Mouse (Mus musculus): ENCODE measurements around the gene Capns1. TPM values are rescaled to one million over a fixed set of nuclear protein-coding genes. Genes with fewer than 3 reads are reported as not detected.
A peak's percentile ranks its signal among the peaks of the same experiment; 100 is the strongest.

The Capns1 gene
- polyA plus RNA-seq, 1 experiment from 2014 or later = 121 TPM

DNA sequence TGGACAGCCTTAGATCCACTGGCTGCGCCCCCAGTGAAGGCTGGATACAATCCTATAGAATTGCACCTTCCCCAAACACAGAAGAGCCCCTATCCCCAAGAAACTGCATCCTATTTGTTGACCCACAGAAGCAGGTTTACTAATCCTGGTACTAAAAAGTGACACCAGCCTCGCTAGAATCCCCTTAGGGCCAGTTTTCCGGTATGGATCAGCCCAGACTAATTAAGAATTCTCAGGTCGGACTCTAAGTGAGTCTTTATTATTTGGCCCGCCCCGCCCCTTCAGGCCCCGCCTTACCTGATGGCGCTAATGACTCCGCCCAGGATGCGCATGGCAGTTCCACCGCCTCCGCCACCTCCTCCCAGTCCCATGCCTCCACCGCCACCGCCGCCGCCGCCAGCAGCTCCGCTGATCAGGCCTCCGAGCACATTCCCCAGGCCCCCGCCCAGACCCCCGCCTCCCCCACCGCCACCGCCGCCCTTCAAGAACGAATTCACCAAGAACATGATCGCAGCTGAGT, 5.0 kb downstream of the Capns1 start:
- Histone ChIP-seq H3K9ac (ENCODE audit: low read depth, low read length) (peak overlapping the region; percentile 81), H3K27ac (peak overlapping the region; percentile 94), H3K4me1 (replicated peaks; ENCODE audit: insufficient read depth, low read length) (peaks cover 20% of the 10 kb centered on the region), H3K36me3 (ENCODE audit: insufficient read depth, low read length) (peaks cover 25% of the 10 kb centered on the region), H3K4me3 (replicated peaks; ENCODE audit: low read depth, low read length) (peak overlapping the region; percentile 70), H3K4me2 (ENCODE audit: low read length) (peak overlapping the region; percentile 83), H3K9me3 (replicated peaks; ENCODE audit: low read length) (no peaks in the 10 kb centered on the region), H3K27me3 (ENCODE audit: insufficient read depth, low read length) (no peaks in the 10 kb centered on the region)
- TF ChIP-seq CTCF (IDR thresholded peaks at IDR 0.05; ENCODE audit: low read depth) = no peak
- 0 out of 2 replicates have a peak, but pooled peaks have one; percentile 25 for ATAC-seq (replicated peaks; ENCODE audit: low FRiP score, low read depth)
- 1% methylated on average over 25 of the region's 26 CpGs for whole genome bisulfite sequencing
- DNase-seq (ENCODE audit: low spot score) = peak; percentile 89

- Histone ChIP-seq H3K4me3 (replicated peaks; ENCODE audit: low read depth, low read length) (peak overlapping the region; percentile 70; the same call in 1 of the 2 replicates), H3K4me2 (ENCODE audit: low read length) (peak overlapping the region; percentile 83), H3K4me1 (replicated peaks; ENCODE audit: insufficient read depth, low read length) (peaks cover 20% of the 10 kb centered on the region), H3K27me3 (ENCODE audit: insufficient read depth, low read length) (no peaks in the 10 kb centered on the region), H3K36me3 (ENCODE audit: insufficient read depth, low read length) (peaks cover 31% of the 10 kb centered on the region), H3K9me3 (replicated peaks; ENCODE audit: low read length) (no peaks in the 10 kb centered on the region), H3K27ac (peak overlapping the region; percentile 94; the same call in 1 of the 2 replicates), H3K9ac (ENCODE audit: low read depth, low read length) (peak overlapping the region; percentile 81; the same call in 1 of the 2 replicates)
- WGBS = 32% methylated on average over 9 of the region's 9 CpGs
- DNase-seq (ENCODE audit: low spot score) = peak; percentile 64
- no peak for TF ChIP-seq CTCF (IDR thresholded peaks at IDR 0.05; ENCODE audit: low read depth)
- ATAC-seq (replicated peaks; ENCODE audit: low FRiP score, low read depth) = no peak
Measured at GRCm38 (mm10) chr7:30193013-30193412, 5.6 kb downstream of the Capns1 start.

GRCm38 (mm10) chr7:30192088-30192487, 6.5 kb downstream of the Capns1 start:
- H3K4me3 ChIP-seq (replicated peaks; ENCODE audit: low read depth, low read length) = no peak overlapping the region

DNA sequence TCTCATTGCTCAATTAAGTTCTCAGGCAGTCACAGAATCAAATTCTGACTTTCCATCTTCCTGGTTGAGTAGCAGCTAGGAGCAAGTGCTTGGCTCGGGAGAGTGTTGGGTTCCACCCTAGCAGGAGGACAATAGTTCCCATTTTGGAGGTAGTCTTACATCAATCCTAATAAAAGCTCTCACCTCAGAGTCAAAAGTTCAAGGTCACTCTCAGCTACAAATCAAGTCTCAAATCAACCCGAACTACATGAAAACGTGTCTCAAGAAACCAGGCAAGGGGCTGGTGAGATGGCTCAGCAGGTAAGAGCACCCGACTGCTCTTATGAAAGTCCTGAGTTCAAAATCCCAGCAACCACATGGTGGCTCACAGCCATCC, 9.5 kb downstream of the Capns1 start:
- no peak for DNase-seq (ENCODE audit: low spot score)
- H3K9me3 ChIP-seq (replicated peaks; ENCODE audit: low read length) = no peaks in the 10 kb centered on the region
- no peak overlapping the region for H3K9ac ChIP-seq (ENCODE audit: low read depth, low read length)
- H3K36me3 ChIP-seq (ENCODE audit: insufficient read depth, low read length) = peaks cover 56% of the 10 kb centered on the region
- no peak overlapping the region for H3K4me2 ChIP-seq (ENCODE audit: low read length)
- TF ChIP-seq CTCF (IDR thresholded peaks at IDR 0.05; ENCODE audit: low read depth) = no peak
- ATAC-seq (replicated peaks; ENCODE audit: low FRiP score, low read depth) = no peak
- no peak overlapping the region for H3K4me3 ChIP-seq (replicated peaks; ENCODE audit: low read depth, low read length)
- H3K4me1 ChIP-seq (replicated peaks; ENCODE audit: insufficient read depth, low read length) = peaks cover 13% of the 10 kb centered on the region
- no peak overlapping the region for H3K27ac ChIP-seq
- no peaks in the 10 kb centered on the region for H3K27me3 ChIP-seq (ENCODE audit: insufficient read depth, low read length)
- 52% methylated on average over 4 of the region's 4 CpGs for WGBS

More at GRCm38 (mm10) chr7:30192088-30192487, 6.5 kb downstream of the Capns1 start:
- H3K27me3 ChIP-seq (ENCODE audit: insufficient read depth, low read length) = no peaks in the 10 kb centered on the region
- H3K36me3 ChIP-seq (ENCODE audit: insufficient read depth, low read length) = peaks cover 40% of the 10 kb centered on the region
- no peak for TF ChIP-seq CTCF (IDR thresholded peaks at IDR 0.05; ENCODE audit: low read depth)
- peaks cover 20% of the 10 kb centered on the region for H3K4me1 ChIP-seq (replicated peaks; ENCODE audit: insufficient read depth, low read length)
- H3K4me2 ChIP-seq (ENCODE audit: low read length) = 0 out of 2 replicates have a peak overlapping the region, but pooled peaks have one; percentile 83
- H3K27ac ChIP-seq = no peak overlapping the region
- 83% methylated on average over 12 of the region's 12 CpGs for WGBS
- H3K9me3 ChIP-seq (replicated peaks; ENCODE audit: low read length) = no peaks in the 10 kb centered on the region
- no peak for ATAC-seq (replicated peaks; ENCODE audit: low FRiP score, low read depth)
- DNase-seq (ENCODE audit: low spot score) = no peak
- no peak overlapping the region for H3K9ac ChIP-seq (ENCODE audit: low read depth, low read length)

DNA sequence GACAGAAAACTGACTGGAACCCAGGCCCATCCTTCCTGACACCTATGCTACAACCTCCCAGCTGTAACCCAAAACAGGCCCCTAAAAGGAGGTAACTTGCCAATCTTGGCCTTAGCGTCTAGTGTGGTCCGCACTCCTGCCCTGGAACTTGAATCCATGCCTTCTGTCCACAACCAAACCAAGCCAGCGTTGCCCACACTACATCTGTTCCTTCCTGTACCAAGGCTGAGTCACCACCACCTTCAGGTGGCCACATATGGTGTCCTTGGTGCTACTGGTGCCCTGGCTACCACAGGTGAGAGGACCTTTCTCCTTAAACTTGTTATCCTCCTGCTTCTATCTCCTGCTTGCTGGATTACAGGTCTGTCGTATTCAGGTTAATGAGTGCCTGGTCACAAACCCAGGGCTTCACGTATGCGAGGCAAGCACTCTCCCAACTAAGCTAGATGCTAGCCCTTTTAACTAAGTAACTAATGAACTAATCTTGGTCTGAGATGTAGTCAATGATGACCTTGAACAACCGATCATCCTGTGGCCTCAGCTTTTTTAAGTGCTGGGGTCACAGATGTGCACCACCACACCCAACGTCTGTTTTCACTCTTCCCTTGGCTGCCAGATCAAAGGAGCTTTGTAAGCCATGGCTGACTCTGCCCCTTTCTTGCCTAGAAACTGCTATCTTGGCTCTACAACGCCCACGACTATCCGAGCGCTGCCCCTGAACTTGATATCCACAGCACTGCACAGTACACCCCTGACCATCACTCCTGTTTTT, 10.1 kb downstream of the Capns1 start:
- no peak for TF ChIP-seq CTCF (IDR thresholded peaks at IDR 0.05; ENCODE audit: low read depth)
- DNase-seq (ENCODE audit: low spot score) (no peak), ATAC-seq (replicated peaks; ENCODE audit: low FRiP score, low read depth) (no peak)
- peaks cover 12% of the 10 kb centered on the region for H3K4me1 ChIP-seq (replicated peaks; ENCODE audit: insufficient read depth, low read length)
- no peaks in the 10 kb centered on the region for H3K9me3 ChIP-seq (replicated peaks; ENCODE audit: low read length)
- peaks cover 56% of the 10 kb centered on the region for H3K36me3 ChIP-seq (ENCODE audit: insufficient read depth, low read length)
- no peak overlapping the region for H3K4me3 ChIP-seq (replicated peaks; ENCODE audit: low read depth, low read length)
- H3K27me3 ChIP-seq (ENCODE audit: insufficient read depth, low read length) = no peaks in the 10 kb centered on the region
- H3K27ac ChIP-seq = no peak overlapping the region
- H3K9ac ChIP-seq (ENCODE audit: low read depth, low read length) = no peak overlapping the region
- WGBS = 63% methylated on average over 12 of the region's 12 CpGs
- no peak overlapping the region for H3K4me2 ChIP-seq (ENCODE audit: low read length)

DNA sequence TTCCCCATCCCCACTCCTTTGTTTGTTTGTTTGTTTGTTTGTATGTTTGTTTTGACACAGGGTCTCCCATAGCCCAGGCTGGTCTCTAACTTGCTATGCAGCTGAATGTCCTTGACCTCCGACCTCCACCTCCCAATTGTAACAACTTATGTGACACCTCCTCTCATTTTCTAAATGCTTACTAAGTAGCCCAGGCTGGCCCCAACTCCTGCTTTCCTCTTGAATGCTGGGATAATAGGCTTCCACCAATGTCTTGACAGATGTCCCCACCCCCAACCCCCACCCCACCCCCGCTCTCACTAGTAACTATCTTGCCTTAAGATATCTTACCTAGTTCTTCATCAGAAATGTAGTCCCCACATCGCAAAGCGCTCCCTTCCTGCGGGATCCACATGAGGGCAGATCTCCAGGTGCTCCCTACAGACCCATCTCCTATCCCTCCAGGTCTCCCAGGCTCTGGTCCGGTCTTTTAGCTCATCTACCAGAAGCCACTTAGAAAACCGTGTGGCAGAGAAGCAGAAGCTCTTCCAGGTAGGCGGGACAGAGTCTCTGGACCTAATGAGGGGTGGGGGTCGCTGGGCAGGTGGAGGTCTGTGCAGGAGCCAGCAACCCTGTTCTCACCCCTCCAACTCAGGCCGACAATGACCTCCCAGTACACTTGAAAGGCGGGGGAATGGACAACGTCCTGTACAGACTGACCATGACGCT, 13.8 kb downstream of the Capns1 start:
- 74% methylated on average over 13 of the region's 13 CpGs for WGBS
- no peaks in the 10 kb centered on the region for H3K27me3 ChIP-seq (ENCODE audit: insufficient read depth, low read length)
- ATAC-seq (replicated peaks; ENCODE audit: low FRiP score, low read depth) (no peak), DNase-seq (ENCODE audit: low spot score) (no peak)
- H3K4me3 ChIP-seq (replicated peaks; ENCODE audit: low read depth, low read length) = 0 out of 2 replicates have a peak overlapping the region, but pooled peaks have one; percentile 15
- H3K4me1 ChIP-seq (replicated peaks; ENCODE audit: insufficient read depth, low read length) = no peaks in the 10 kb centered on the region
- no peak overlapping the region for H3K9ac ChIP-seq (ENCODE audit: low read depth, low read length)
- H3K9me3 ChIP-seq (replicated peaks; ENCODE audit: low read length) = no peaks in the 10 kb centered on the region
- H3K27ac ChIP-seq = no peak overlapping the region
- no peak for TF ChIP-seq CTCF (IDR thresholded peaks at IDR 0.05; ENCODE audit: low read depth)
- H3K36me3 ChIP-seq (ENCODE audit: insufficient read depth, low read length) = peaks cover 38% of the 10 kb centered on the region
- H3K4me2 ChIP-seq (ENCODE audit: low read length) = no peak overlapping the region

Data from kidney, postnatal 0 days (tissue).